Mouse (Mus musculus) liver, adult 2 months (tissue): ENCODE results near the gene Elf2. TPM values are rescaled to one million over a fixed set of nuclear protein-coding genes. Genes with fewer than 3 reads are reported as not detected.

Source experiments
- DNase-seq: peaks from one replicate; pipeline ENCODE4 v3.0.0-alpha.2; 2011; ENCODE audit warnings: low read depth, low spot score; ENCODE audit errors: extremely low read depth
- H3K27ac ChIP-seq: fragments of 200-500 bp; replicated peaks from 2 replicates; pipeline ENCODE4 v1.5.1; 2012; ENCODE audit warnings: low read depth, mild to moderate bottlenecking, control low read depth, inconsistent platforms, low read length; ENCODE audit not compliant: insufficient read depth
- H3K27me3 ChIP-seq: fragments of 200-500 bp; 2 replicates; pipeline ENCODE4 v1.6.1; 2012; ENCODE audit warnings: mild to moderate bottlenecking, moderate library complexity, low read length, inconsistent platforms; ENCODE audit not compliant: control insufficient read depth, insufficient read depth
- H3K36me3 ChIP-seq: fragments of 200-500 bp; 2 replicates; pipeline ENCODE4 v1.6.1; 2012; ENCODE audit warnings: low read length, inconsistent platforms; ENCODE audit not compliant: control insufficient read depth, insufficient read depth
- H3K4me1 ChIP-seq: fragments of 200-500 bp; 2 replicates; pipeline ENCODE4 v1.6.1; 2011; ENCODE audit warnings: low read length; ENCODE audit not compliant: control insufficient read depth, insufficient read depth
- H3K4me3 ChIP-seq: fragments of 200-500 bp; 2 replicates; pipeline ENCODE4 v1.5.1; 2011; ENCODE audit warnings: low read depth, mild to moderate bottlenecking, control low read depth, low read length, moderate library complexity; ENCODE audit not compliant: insufficient read depth
- H3K79me2 ChIP-seq: fragments of 200-500 bp; 2 replicates; pipeline ENCODE4 v1.6.1; 2012; ENCODE audit warnings: inconsistent platforms, mild to moderate bottlenecking, low read length, moderate library complexity; ENCODE audit not compliant: control insufficient read depth, insufficient read depth
- H3K9ac ChIP-seq: fragments of 200-500 bp; 2 replicates; pipeline ENCODE4 v1.6.1; 2012; ENCODE audit warnings: low read depth, mild to moderate bottlenecking, control low read depth, inconsistent platforms, low read length
- CTCF ChIP-seq: fragments of 200-500 bp; IDR thresholded peaks from 2 replicates; pipeline ENCODE4 v1.5.1; 2011; ENCODE audit warnings: low read depth, low read length, control low read depth
- POLR2A ChIP-seq: fragments of 200-500 bp; IDR thresholded peaks from 2 replicates; pipeline ENCODE4 v1.6.1; 2011; ENCODE audit warnings: low read length, control low read depth; ENCODE audit not compliant: insufficient read depth; ENCODE audit errors: extremely low read depth
- WGBS: fragments of 180-500 bp; shearing (Covaris S2); methylation state at CpG from one replicate; pipeline ENCODE4 v1.1.7; 2018; 5-methylcytosine and 5-hydroxymethylcytosine counted together
- polyA plus RNA-seq: library from polyadenylated mRNA; depleted of rRNA; stranded (reverse); fragments of >200 nt; gene quantifications from 2 replicates; pipeline ENCODE4 v1.2.3, GENCODE M21; 2012
- total RNA-seq: library from RNA; depleted of rRNA; stranded (reverse); fragments of >200 nt; gene quantifications from 2 replicates; pipeline ENCODE4 v1.2.3, GENCODE M21; 2014

The Elf2 gene
- total and polyA plus RNA-seq, 2 experiments, result 14.0 to 23.8 TPM

DNA sequence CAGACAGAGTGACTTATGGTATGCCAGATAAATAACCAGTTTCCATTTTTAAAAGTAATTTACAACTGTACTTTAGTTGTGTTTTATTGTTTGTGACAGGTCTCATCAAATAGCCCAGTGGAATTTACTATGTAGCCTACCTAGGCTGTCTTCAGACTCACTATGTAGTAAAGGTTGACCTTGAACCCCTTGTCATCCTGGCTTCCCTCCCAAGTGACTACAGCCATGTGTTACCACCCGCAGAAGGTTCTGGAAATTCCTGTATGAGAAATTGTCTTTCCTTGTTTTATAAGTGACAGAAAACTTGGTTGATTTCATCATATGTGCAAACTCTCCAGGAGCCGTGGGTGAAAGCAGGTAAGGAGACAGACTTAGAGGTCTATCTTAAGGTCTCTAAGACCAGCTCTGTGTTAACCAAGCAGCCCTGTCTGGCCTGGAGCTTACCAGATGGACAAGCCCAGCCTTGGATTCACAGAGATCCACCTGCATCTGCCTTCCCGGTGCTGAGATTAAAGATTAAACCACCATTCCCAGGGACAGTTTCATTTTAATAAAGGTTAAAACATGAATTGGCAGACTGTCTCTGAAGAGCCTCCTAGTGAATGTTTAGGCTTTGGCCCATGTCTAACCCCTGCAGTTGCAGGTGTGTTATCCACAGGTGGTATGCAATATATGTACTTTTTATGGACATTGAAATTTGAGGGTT lies 108.1 kb downstream of the Elf2 start:
- H3K36me3 ChIP-seq, result no peaks in the 10 kb centered on the region
- peaks cover 47% of the 10 kb centered on the region for H3K4me1 ChIP-seq
- WGBS, result 24% methylated on average over 3 of the region's 3 CpGs

DNA sequence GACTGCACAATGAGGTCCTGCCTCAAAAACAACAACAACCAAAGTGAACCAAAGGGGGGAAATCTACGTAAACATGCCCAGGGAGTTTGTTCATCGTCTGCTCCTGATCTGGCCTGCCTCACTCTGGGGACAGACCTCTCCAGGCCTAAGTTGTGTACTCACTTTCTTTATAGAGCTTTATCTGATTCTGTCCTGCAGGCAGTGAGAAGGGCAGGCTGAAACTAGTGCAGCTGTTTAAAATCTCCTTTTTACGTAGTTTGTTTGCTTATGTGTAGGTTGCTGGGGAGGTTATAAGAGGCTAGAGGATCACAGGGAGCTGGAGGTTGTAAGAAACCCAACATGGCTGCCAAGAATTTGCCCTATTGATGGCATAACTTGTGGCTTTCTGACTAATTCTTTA lies 109.0 kb downstream of the Elf2 start:
- H3K27ac ChIP-seq, result peak overlapping the region; percentile 84
- DNase-seq, result no peak
- 30% methylated on average over 3 of the region's 3 CpGs for WGBS
- no peak overlapping the region for H3K4me3 ChIP-seq
- H3K79me2 ChIP-seq, result peaks cover 32% of the 10 kb centered on the region
- H3K9ac ChIP-seq, result peak overlapping the region; percentile 4; the same call in 1 of the 2 replicates
- H3K4me1 ChIP-seq, result peaks cover 46% of the 10 kb centered on the region
- H3K36me3 ChIP-seq, result no peaks in the 10 kb centered on the region
- H3K27me3 ChIP-seq, result no peaks in the 10 kb centered on the region
- no peak for TF ChIP-seq POLR2A
- no peak for TF ChIP-seq CTCF

More for the DNA sequence above, 108.1 kb downstream of the Elf2 start:
- Histone ChIP-seq H3K27me3 (no peaks in the 10 kb centered on the region), H3K4me3 (no peak overlapping the region), H3K79me2 (peaks cover 32% of the 10 kb centered on the region), H3K27ac (peak overlapping the region; percentile 84), H3K9ac (no peak overlapping the region)
- no peak for TF ChIP-seq CTCF
- no peak for TF ChIP-seq POLR2A
- DNase-seq, result peak; percentile 91

DNA sequence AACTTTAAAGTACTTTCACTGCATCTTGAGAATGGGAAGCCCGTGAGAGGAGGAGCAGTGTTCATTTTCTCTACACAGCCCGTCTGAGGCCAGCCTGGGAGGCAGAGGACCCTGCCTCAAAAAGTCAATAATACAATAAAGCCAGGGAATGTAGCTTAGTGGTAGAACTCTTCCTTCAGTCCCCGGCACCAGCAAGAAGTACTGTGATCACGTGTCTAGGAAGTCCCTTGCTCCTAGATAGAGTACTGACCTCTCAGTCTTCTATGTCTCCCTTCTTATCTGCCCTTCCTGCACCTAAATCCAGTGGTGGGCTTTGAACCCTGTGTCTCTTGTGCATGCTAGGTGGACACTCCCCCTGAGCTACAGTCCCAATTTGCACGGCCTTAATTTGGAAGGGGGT lies 109.6 kb downstream of the Elf2 start:
- H3K27me3 ChIP-seq, result no peaks in the 10 kb centered on the region
- no peaks in the 10 kb centered on the region for H3K36me3 ChIP-seq
- peak overlapping the region; percentile 4; the same call in 1 of the 2 replicates for H3K9ac ChIP-seq
- H3K27ac ChIP-seq, result peak overlapping the region; percentile 84
- peaks cover 48% of the 10 kb centered on the region for H3K4me1 ChIP-seq
- no peak overlapping the region for H3K4me3 ChIP-seq
- no peak for DNase-seq
- no peak for TF ChIP-seq POLR2A
- H3K79me2 ChIP-seq, result peaks cover 35% of the 10 kb centered on the region; the same call in 1 of the 2 replicates
- WGBS, result 65% methylated on average over 5 of the region's 5 CpGs

DNA sequence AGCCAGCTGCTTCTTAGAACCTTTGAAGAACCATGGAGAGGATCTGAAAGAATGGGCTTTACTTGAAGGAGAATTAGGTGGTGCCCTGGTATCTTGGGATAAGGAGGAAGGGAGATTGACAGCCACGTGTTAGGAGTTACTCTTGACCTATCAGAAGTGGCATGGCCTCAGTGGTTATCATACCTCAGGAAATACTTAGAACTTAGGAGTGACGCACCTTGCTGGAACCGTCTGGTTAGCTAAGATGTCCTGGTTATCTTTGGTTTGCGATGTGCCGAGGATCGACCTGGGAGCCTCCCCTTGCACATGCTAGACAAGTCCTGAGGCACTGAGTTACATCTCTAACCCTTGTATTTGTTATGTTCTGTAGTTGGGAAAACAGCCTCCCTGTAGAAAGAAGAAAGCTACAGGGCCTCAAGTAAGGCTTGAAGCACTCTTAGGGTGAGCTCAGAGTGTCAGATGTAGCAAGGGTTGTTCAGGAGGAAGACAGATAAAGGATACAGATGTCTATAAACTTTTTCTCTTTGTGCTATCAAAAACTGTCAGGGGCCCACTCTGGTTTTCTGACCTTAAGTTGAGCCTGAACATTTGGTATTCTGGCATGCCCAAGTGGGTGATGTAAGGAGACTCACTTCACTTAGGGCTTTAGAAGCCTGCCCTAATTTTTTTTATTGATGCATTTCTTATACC lies 110.2 kb downstream of the Elf2 start:
- Histone ChIP-seq H3K9ac (no peak overlapping the region), H3K36me3 (no peaks in the 10 kb centered on the region), H3K4me1 (peaks cover 45% of the 10 kb centered on the region), H3K79me2 (peaks cover 34% of the 10 kb centered on the region; the same call in 1 of the 2 replicates), H3K27ac (peak overlapping the region; percentile 69), H3K27me3 (no peaks in the 10 kb centered on the region), H3K4me3 (no peak overlapping the region)
- no peak for TF ChIP-seq POLR2A
- no peak for DNase-seq
- WGBS, result 74% methylated on average over 6 of the region's 6 CpGs

DNA sequence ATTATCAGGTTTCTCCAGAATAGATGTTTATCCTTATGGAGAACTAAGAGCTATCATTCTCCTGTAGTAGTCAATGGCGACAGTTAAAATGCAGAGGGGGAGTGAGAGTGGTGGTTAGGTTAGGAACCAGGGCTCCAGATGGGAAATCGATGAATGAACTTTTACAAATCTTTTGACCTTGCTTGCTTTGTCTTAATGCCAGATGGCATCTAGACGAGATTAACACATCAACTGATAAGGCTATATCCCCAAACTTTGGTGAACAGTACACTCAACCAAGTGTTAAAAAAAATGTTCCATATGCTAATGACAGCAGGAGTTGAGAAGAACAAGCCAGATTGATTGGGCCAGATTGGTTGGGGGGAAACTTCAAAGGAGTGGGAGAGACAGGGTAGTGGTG lies 111.2 kb downstream of the Elf2 start:
- H3K27me3 ChIP-seq, result no peaks in the 10 kb centered on the region
- peaks cover 38% of the 10 kb centered on the region for H3K4me1 ChIP-seq
- H3K36me3 ChIP-seq, result no peaks in the 10 kb centered on the region
- 25% methylated on average over 3 of the region's 3 CpGs for WGBS
- TF ChIP-seq CTCF (no peak), POLR2A (no peak)
- no peak overlapping the region; the same call in 1 of the 2 replicates for H3K4me3 ChIP-seq
- H3K79me2 ChIP-seq, result peaks cover 30% of the 10 kb centered on the region; the same call in 1 of the 2 replicates
- H3K27ac ChIP-seq, result peak overlapping the region; percentile 84
- peak; percentile 95 for DNase-seq
- H3K9ac ChIP-seq, result peak overlapping the region; percentile 61

DNA sequence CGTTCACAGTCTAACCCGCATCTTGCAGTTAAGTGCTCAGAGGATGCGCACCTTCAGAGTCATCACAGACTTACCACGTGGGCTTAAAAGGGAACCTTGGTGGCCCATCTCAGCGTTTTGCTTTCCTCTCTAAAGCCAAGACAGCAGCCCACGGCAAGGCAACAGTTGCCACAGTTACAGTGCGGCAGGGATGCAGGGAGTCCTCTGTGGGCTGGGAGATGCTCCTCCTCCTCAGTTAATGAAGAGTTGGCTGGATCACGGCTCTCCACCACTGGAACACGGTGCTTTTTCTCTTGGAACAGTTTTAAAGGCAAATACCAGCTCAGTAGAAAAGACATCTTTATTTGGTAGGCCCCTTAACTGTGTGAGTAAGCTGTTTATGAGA lies 111.7 kb downstream of the Elf2 start:
- peak overlapping the region; percentile 84 for H3K27ac ChIP-seq
- peaks cover 30% of the 10 kb centered on the region; the same call in 1 of the 2 replicates for H3K79me2 ChIP-seq
- WGBS, result 39% methylated on average over 9 of the region's 9 CpGs
- TF ChIP-seq CTCF (no peak), POLR2A (no peak)
- H3K9ac ChIP-seq, result peak overlapping the region; percentile 54
- H3K27me3 ChIP-seq, result no peaks in the 10 kb centered on the region
- H3K4me1 ChIP-seq, result peaks cover 34% of the 10 kb centered on the region
- DNase-seq, result peak; percentile 86
- peak overlapping the region; percentile 33; the same call in 1 of the 2 replicates for H3K4me3 ChIP-seq
- no peaks in the 10 kb centered on the region for H3K36me3 ChIP-seq
